Mouse (Mus musculus) left cerebral cortex, adult 18-20 months (tissue): Measurements from ENCODE around the gene Kcnh8. TPM values are rescaled to one million over a fixed set of nuclear protein-coding genes. Genes with fewer than 3 reads are reported as not detected.

Source experiments
- DNase-seq, 2 experiments: peaks; one replicate each; pipeline ENCODE4 v3.0.0; 2021 to 2022; ENCODE audit warnings: low spot score in 2 of 2, mixed read lengths in 1 of 2
- long read RNA-seq, 2 experiments: library from polyadenylated mRNA; stranded (forward); transcript quantifications; one replicate each; pipeline ENCODE4 v2.0.0; 2021
- total RNA-seq, 2 experiments: library from RNA; stranded (reverse); gene quantifications; 2 replicates each; pipeline ENCODE4 v1.2.3; 2021

Gene Kcnh8
- total RNA-seq, result under 1 TPM; 0.42 to 0.70 TPM
- long read RNA-seq, experiment 1, partial matches to known transcripts, result 1 of 1 reads
- long read RNA-seq, experiment 1, other reads (novel, unspliced or antisense), result 0 of 1 reads
- long read RNA-seq, experiment 2, result 0 reads

- DNase-seq, result peak in 1 of 2 experiments; percentile 11
Observed at GRCm38 (mm10) chr17:52602093-52602780, at the start of gene Kcnh8. Gene Kcnh8 (plus strand): TSS chr17:52602709.

GRCm38 (mm10) chr17:52559961-52560720 lies 42.4 kb upstream of the Kcnh8 start:
- DNase-seq, result peak; percentile 45 to 52

GRCm38 (mm10) chr17:52565467-52566155 lies 36.9 kb upstream of the Kcnh8 start:
- DNase-seq, result no peak

- peak in 1 of 2 experiments; percentile 1 for DNase-seq
Observed at GRCm38 (mm10) chr17:52569584-52570270, 32.8 kb upstream of the Kcnh8 start.

- DNase-seq, result no peak
Observed at GRCm38 (mm10) chr17:52572229-52572628, 30.3 kb upstream of the Kcnh8 start.

GRCm38 (mm10) chr17:52591503-52592194 lies 10.9 kb upstream of the Kcnh8 start:
- no peak for DNase-seq

GRCm38 (mm10) chr17:52599141-52599540 lies 3.4 kb upstream of the Kcnh8 start:
- DNase-seq, result no peak

- peak; percentile 54 to 75 for DNase-seq
Observed at GRCm38 (mm10) chr17:52600882-52601371, 1.6 kb upstream of the Kcnh8 start.

GRCm38 (mm10) chr17:52602781-52603170 lies 267 bp downstream of the Kcnh8 start:
- no peak for DNase-seq

GRCm38 (mm10) chr17:52603411-52603810 lies 902 bp downstream of the Kcnh8 start:
- no peak for DNase-seq

GRCm38 (mm10) chr17:52611382-52611781 lies 8.9 kb downstream of the Kcnh8 start:
- DNase-seq, result no peak

- DNase-seq, result no peak
Observed at GRCm38 (mm10) chr17:52649186-52649585, 46.7 kb downstream of the Kcnh8 start.

GRCm38 (mm10) chr17:52691988-52692387 lies 89.5 kb downstream of the Kcnh8 start:
- DNase-seq, result no peak

- DNase-seq, result no peak
Observed at GRCm38 (mm10) chr17:52701944-52702343, 99.4 kb downstream of the Kcnh8 start.

- no peak for DNase-seq
Observed at GRCm38 (mm10) chr17:52712319-52712718, 109.8 kb downstream of the Kcnh8 start.

- DNase-seq, result no peak
Observed at GRCm38 (mm10) chr17:52722214-52722613, 119.7 kb downstream of the Kcnh8 start.

GRCm38 (mm10) chr17:52728806-52729205 lies 126.3 kb downstream of the Kcnh8 start:
- DNase-seq, result no peak

- no peak for DNase-seq
Observed at GRCm38 (mm10) chr17:52738436-52738835, 135.9 kb downstream of the Kcnh8 start.

- DNase-seq, result no peak
Observed at GRCm38 (mm10) chr17:52788151-52788550, 185.6 kb downstream of the Kcnh8 start.

GRCm38 (mm10) chr17:52804463-52804862 lies 202.0 kb downstream of the Kcnh8 start:
- DNase-seq, result no peak
